Mouse (Mus musculus): ENCODE data around the gene Supt6. TPM values are rescaled to one million over a fixed set of nuclear protein-coding genes. Genes with fewer than 3 reads are reported as not detected.
"Not testable (repeated sequence)": the region's sequence is repeated elsewhere in the genome, so short reads cannot be mapped to it uniquely, and the experiment has no call there.

The Supt6 gene
- 36.2 and 38.8 TPM in 2 replicates for polyA plus RNA-seq (2012; rRNA removed)

DNA sequence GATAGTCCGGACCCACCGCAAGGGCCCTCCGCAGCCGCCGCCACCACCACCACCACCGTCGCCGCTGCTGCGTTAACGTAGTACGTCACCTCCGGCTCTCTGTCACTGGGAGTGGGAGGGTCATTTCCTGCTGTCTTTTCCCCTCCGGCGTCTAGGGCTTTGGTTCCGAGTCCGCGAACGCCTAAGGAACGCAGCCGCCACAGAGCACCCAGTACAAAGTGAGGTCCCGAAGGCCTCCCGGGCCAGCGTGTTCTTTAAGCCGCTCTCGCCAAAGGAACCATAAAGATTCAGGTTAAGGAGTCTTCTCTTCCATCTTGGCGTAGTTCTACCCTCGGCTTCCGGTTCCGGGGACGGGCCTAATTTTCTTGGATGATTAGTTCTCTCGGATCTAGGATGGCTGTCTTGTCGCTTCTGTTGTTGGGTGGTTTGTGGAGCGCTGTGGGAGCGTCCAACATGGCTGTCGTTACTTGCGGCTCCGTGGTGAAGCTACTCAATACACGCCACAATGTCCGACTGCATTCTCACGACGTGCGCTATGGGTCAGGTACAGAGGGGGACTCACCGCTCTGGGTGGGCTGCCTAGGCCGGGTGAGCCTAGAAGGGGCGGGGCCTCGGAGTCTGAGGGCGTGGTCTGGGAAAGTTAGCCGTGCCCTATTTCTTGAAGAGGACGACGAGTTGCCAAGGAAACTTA lies at the start of gene Supt6, which contains the start of gene Sdf2:
TSS of gene Supt6 (minus strand) at position 361 of the 691 bp plus-strand sequence.
TSS of gene Sdf2 (plus strand) at position 120 of the 691 bp plus-strand sequence.
- TF ChIP-seq POLR2A (IDR thresholded peaks at IDR 0.05; ENCODE audit: control insufficient read depth, extremely low read depth, insufficient read depth, low read length, poor library complexity), result 0 out of 2 replicates have a peak, but pooled peaks have one; percentile 63
- TF ChIP-seq CTCF (IDR thresholded peaks at IDR 0.05; ENCODE audit: borderline replicate concordance, control insufficient read depth, extremely low read depth, insufficient read depth, low read length, poor library complexity), result no peak
- Histone ChIP-seq H3K4me1 (replicated peaks; ENCODE audit: control insufficient read depth, insufficient read depth, low read length) (peaks cover 2% of the 10 kb centered on the region; the same call in 1 of the 2 replicates), H3K4me3 (ENCODE audit: control insufficient read depth, insufficient read depth, low read length) (peak within 1 kb of the TSS; percentile 96), H3K27ac (ENCODE audit: control insufficient read depth, insufficient read depth, low read length) (peak within 1 kb of the TSS; percentile 94), H3K36me3 (ENCODE audit: control insufficient read depth, insufficient read depth, low read length) (peaks cover 8% of the 10 kb centered on the region), H3K27me3 (ENCODE audit: control insufficient read depth, insufficient read depth, low read length) (no peaks in the 10 kb centered on the region)
- peak; percentile 88 for DNase-seq
- under 1% methylated on average over 50 of the region's 50 CpGs for WGBS

DNA sequence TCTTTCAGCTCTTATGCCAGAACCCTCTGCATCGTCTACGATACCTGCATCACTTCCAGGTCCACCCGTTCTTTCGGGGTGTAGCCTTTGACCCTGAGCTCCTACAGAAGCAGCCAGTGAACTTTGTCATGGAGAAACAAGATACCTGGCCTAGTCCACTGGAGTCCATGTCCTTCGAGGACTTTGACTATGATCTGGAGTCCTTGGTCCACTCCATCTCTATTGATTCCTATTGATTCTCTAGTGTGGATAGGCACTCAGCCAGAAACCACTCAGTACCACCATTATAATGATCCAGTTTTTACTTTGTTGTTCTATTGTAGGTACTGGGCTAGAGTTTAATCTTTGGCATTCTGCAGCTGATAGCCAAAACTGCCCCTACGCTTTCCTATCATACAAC lies 48.8 kb upstream of the Supt6 start:
- no peaks in the 10 kb centered on the region for H3K27me3 ChIP-seq (ENCODE audit: control insufficient read depth, insufficient read depth, low read length)
- no peaks in the 10 kb centered on the region for H3K4me1 ChIP-seq (replicated peaks; ENCODE audit: control insufficient read depth, insufficient read depth, low read length)
- WGBS, result 98% methylated on average over 6 of the region's 6 CpGs
- TF ChIP-seq POLR2A (IDR thresholded peaks at IDR 0.05; ENCODE audit: control insufficient read depth, extremely low read depth, insufficient read depth, low read length, poor library complexity) (no peak), CTCF (IDR thresholded peaks at IDR 0.05; ENCODE audit: borderline replicate concordance, control insufficient read depth, extremely low read depth, insufficient read depth, low read length, poor library complexity) (no peak)
- H3K4me3 ChIP-seq (ENCODE audit: control insufficient read depth, insufficient read depth, low read length), result no peak overlapping the region
- DNase-seq, result no peak
- no peak overlapping the region for H3K27ac ChIP-seq (ENCODE audit: control insufficient read depth, insufficient read depth, low read length)
- H3K36me3 ChIP-seq (ENCODE audit: control insufficient read depth, insufficient read depth, low read length), result peaks cover 21% of the 10 kb centered on the region

DNA sequence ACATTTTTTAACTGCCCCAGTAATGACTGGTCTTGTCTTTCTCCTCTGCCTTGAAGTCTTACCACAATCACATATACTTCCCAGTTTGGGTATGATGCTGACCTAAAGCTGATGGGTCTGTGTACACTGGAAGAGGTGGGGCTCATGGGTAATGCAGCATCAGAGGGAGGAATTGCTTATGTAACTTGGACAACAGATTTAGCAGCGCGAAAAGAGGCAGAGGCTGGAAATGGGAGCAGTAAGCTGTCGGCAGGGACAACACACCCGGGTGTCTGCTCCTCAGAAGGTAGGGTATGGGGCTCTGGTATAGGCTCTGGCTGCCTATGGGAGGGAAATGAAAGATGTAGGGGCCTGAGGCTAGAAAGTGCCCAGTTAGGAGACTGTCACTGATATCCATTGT lies 44.9 kb upstream of the Supt6 start, which contains the start of gene BC030499:
TSS of gene BC030499 (plus strand) at position 188 of the 400 bp plus-strand sequence.
- WGBS, result 93% methylated on average over 4 of the region's 4 CpGs
- H3K27ac ChIP-seq (ENCODE audit: control insufficient read depth, insufficient read depth, low read length), result no peak within 1 kb of the TSS

DNA sequence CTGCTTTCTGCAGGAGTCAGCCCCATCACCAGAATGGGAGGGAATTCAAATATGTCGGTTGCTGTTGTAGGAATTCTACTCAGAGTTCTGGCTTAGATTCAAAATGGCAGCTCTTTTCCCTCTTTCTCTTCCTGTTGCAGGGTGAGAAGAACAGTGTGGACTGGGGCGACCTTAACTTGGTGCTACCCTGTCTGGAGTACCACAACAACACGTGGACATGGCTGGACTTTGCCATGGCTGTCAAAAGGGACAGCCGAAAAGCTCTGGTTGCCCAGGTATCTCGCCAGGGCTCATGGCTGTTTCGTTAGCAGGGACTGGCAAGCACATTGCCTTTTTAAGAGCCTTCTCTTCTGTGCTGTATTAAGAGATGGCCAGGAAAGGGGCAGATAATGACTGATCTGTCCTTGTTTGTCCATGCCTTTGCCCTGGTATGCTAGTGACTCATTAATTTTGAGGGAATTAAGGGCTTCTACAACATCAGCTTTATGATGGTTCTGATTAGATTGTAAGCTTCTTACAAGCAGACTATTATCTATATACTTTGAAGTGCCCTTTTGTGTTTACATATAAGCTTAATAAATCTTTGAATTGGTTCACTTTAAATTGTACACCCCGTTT lies 43.5 kb upstream of the Supt6 start:
- H3K4me3 ChIP-seq (ENCODE audit: control insufficient read depth, insufficient read depth, low read length), result no peak overlapping the region
- TF ChIP-seq POLR2A (IDR thresholded peaks at IDR 0.05; ENCODE audit: control insufficient read depth, extremely low read depth, insufficient read depth, low read length, poor library complexity) (no peak), CTCF (IDR thresholded peaks at IDR 0.05; ENCODE audit: borderline replicate concordance, control insufficient read depth, extremely low read depth, insufficient read depth, low read length, poor library complexity) (no peak)
- H3K4me1 ChIP-seq (replicated peaks; ENCODE audit: control insufficient read depth, insufficient read depth, low read length), result no peaks in the 10 kb centered on the region
- H3K36me3 ChIP-seq (ENCODE audit: control insufficient read depth, insufficient read depth, low read length), result peaks cover 74% of the 10 kb centered on the region
- H3K27ac ChIP-seq (ENCODE audit: control insufficient read depth, insufficient read depth, low read length), result no peak overlapping the region
- no peak for DNase-seq
- WGBS, result 95% methylated on average over 7 of the region's 7 CpGs
- no peaks in the 10 kb centered on the region for H3K27me3 ChIP-seq (ENCODE audit: control insufficient read depth, insufficient read depth, low read length)

More for the DNA sequence above, 44.9 kb upstream of the Supt6 start, which contains the start of gene BC030499:
- no peak for DNase-seq
- H3K4me1 ChIP-seq (replicated peaks; ENCODE audit: control insufficient read depth, insufficient read depth, low read length), result no peaks in the 10 kb centered on the region
- H3K36me3 ChIP-seq (ENCODE audit: control insufficient read depth, insufficient read depth, low read length), result peaks cover 60% of the 10 kb centered on the region
- H3K4me3 ChIP-seq (ENCODE audit: control insufficient read depth, insufficient read depth, low read length), result no peak within 1 kb of the TSS
- H3K27me3 ChIP-seq (ENCODE audit: control insufficient read depth, insufficient read depth, low read length), result no peaks in the 10 kb centered on the region
- TF ChIP-seq CTCF (IDR thresholded peaks at IDR 0.05; ENCODE audit: borderline replicate concordance, control insufficient read depth, extremely low read depth, insufficient read depth, low read length, poor library complexity) (no peak), POLR2A (IDR thresholded peaks at IDR 0.05; ENCODE audit: control insufficient read depth, extremely low read depth, insufficient read depth, low read length, poor library complexity) (no peak)

DNA sequence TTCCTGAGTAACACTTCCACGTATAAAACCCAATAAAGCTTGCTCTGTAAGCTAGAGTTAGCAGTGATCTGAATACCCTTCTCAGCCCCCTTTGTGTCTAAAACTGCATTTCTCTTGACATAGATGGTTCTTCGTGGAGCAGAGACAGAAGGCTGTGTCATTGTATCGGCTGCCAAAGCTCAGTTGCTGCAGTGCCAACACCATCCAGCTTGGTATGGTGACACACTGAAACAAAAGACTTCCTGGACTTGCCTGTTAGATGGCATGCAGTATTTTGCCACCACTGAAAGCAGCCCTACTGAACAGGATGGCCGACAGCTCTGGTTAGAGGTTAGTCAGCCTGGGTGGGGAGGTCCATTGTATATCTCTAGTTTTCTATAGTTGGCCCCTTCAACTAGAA lies 33.8 kb upstream of the Supt6 start:
- Histone ChIP-seq H3K4me1 (replicated peaks; ENCODE audit: control insufficient read depth, insufficient read depth, low read length) (no peaks in the 10 kb centered on the region), H3K27ac (ENCODE audit: control insufficient read depth, insufficient read depth, low read length) (no peak overlapping the region), H3K36me3 (ENCODE audit: control insufficient read depth, insufficient read depth, low read length) (peaks cover 98% of the 10 kb centered on the region), H3K4me3 (ENCODE audit: control insufficient read depth, insufficient read depth, low read length) (no peak overlapping the region), H3K27me3 (ENCODE audit: control insufficient read depth, insufficient read depth, low read length) (no peaks in the 10 kb centered on the region)
- TF ChIP-seq POLR2A (IDR thresholded peaks at IDR 0.05; ENCODE audit: control insufficient read depth, extremely low read depth, insufficient read depth, low read length, poor library complexity), result no peak
- TF ChIP-seq CTCF (IDR thresholded peaks at IDR 0.05; ENCODE audit: borderline replicate concordance, control insufficient read depth, extremely low read depth, insufficient read depth, low read length, poor library complexity), result no peak
- 96% methylated on average over 4 of the region's 4 CpGs for WGBS
- no peak for DNase-seq

DNA sequence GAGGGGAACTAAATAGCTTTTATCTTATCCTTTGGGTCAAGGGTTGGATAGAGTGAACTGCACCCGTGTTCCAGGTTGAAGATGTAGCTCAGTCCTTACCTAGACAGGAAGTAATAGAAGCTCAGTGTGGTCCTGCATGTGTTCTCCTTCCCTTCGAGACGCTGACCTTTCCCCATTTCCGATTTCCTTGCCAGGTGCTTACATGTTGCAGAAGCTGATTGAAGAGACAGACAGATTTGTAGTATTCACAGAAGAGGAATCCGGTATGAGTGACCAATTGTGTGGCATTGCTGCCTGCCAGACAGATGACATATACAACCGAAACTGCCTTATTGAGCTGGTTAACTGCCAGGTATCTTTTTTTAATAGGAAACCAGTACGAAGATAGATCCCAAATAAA lies 33.1 kb upstream of the Supt6 start:
- H3K27me3 ChIP-seq (ENCODE audit: control insufficient read depth, insufficient read depth, low read length), result no peaks in the 10 kb centered on the region
- no peak overlapping the region for H3K27ac ChIP-seq (ENCODE audit: control insufficient read depth, insufficient read depth, low read length)
- WGBS, result 93% methylated on average over 7 of the region's 7 CpGs
- H3K4me1 ChIP-seq (replicated peaks; ENCODE audit: control insufficient read depth, insufficient read depth, low read length), result no peaks in the 10 kb centered on the region
- H3K4me3 ChIP-seq (ENCODE audit: control insufficient read depth, insufficient read depth, low read length), result no peak overlapping the region
- TF ChIP-seq CTCF (IDR thresholded peaks at IDR 0.05; ENCODE audit: borderline replicate concordance, control insufficient read depth, extremely low read depth, insufficient read depth, low read length, poor library complexity) (no peak), POLR2A (IDR thresholded peaks at IDR 0.05; ENCODE audit: control insufficient read depth, extremely low read depth, insufficient read depth, low read length, poor library complexity) (no peak)
- DNase-seq, result no peak
- H3K36me3 ChIP-seq (ENCODE audit: control insufficient read depth, insufficient read depth, low read length), result peaks cover 98% of the 10 kb centered on the region

DNA sequence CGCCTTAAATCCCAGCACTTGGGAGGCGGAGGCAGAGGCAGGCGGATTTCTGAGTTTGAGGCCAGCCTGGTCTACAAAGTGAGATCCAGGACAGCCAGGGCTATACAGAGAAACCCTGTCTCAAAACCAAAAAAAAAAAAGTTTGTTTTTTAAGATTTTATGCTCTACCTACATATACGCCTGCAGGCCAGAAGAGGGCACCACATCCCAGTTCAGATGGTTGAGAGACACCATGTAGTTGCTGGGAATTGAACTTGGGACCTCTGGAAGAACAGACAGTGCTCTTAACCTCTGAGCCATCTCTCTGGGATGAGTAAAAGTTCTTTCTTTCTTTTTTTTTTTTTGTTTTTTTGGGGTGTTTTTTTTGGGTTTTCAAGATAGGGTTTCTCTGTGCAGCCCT lies 30.4 kb upstream of the Supt6 start:
- WGBS, result 95% methylated on average over 4 of the region's 4 CpGs

More for the DNA sequence above, 30.4 kb upstream of the Supt6 start:
- DNase-seq, result peak; percentile 18
- not testable (repeated sequence) for H3K27me3 ChIP-seq (ENCODE audit: control insufficient read depth, insufficient read depth, low read length); H3K4me3 ChIP-seq (ENCODE audit: control insufficient read depth, insufficient read depth, low read length); H3K27ac ChIP-seq (ENCODE audit: control insufficient read depth, insufficient read depth, low read length); H3K4me1 ChIP-seq (replicated peaks; ENCODE audit: control insufficient read depth, insufficient read depth, low read length)
- peaks cover 100% of the 10 kb centered on the region for H3K36me3 ChIP-seq (ENCODE audit: control insufficient read depth, insufficient read depth, low read length)
